Mouse (Mus musculus) bone marrow macrophage, adult 2 months (primary cell): ENCODE measurements around the gene Fam69a.

ENCODE experiments used
- CTCF ChIP-seq: IDR thresholded peaks from 2 replicates; pipeline ENCODE4 v1.5.1; 2012; ENCODE audit warnings: low read depth, mild to moderate bottlenecking, low read length, moderate library complexity
- POLR2A ChIP-seq: IDR thresholded peaks from 2 replicates; pipeline ENCODE4 v1.6.1; 2012; ENCODE audit warnings: mild to moderate bottlenecking, low read depth, low read length, borderline replicate concordance

DNA sequence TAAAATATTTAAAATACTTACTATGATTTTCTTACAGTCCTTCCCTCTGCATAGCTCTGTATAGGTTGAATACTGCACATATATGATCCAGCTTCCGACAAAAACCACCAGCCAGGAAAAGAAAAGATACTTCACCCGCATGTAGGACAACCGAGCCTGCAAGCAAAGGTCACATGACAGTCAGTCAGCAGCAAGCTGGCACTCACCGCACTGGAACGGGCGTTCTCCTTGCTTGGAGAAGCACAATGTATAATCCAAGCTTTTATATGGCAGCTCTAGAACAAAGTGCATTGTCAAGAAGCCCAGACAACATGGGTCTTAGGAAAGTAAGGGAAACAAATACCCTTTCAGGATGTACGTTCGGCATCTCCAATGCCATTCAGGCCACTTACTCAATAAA is 62.3 kb downstream of the Fam69a start:
- TF ChIP-seq CTCF (no peak), POLR2A (no peak)
